Mouse (Mus musculus) naive thymus-derived CD4-positive, alpha-beta T cell, adult 2 months (primary cell): ENCODE measurements around the gene Sdk1.
"Not testable (repeated sequence)": the region's sequence is repeated elsewhere in the genome, so short reads cannot be mapped to it uniquely, and the experiment has no call there.

Experiments used
- DNase-seq: peaks from one replicate; pipeline ENCODE4 v3.0.0-alpha.2; 2011; ENCODE audit warnings: low read depth

The Sdk1 gene

DNA sequence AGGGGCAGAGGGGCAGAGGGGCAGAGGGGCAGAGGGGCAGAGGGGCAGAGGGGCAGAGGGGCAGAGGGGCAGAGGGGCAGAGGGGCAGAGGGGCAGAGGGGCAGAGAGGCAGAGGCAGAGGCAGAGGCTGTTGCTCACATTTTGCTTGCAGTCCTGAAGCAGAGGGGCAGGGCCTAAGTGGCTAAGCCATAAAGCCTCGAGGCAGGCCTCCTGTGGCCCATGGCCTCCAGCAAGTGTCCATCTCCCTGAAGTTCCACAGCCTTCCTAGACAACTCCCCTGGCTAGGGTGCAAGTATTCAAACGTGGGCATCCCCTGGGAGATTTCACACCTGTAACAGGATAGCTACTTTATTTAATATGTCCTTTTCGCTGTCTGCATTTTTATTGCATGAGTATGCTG is 395.8 kb downstream of the Sdk1 start:
- not testable (repeated sequence) for DNase-seq

DNA sequence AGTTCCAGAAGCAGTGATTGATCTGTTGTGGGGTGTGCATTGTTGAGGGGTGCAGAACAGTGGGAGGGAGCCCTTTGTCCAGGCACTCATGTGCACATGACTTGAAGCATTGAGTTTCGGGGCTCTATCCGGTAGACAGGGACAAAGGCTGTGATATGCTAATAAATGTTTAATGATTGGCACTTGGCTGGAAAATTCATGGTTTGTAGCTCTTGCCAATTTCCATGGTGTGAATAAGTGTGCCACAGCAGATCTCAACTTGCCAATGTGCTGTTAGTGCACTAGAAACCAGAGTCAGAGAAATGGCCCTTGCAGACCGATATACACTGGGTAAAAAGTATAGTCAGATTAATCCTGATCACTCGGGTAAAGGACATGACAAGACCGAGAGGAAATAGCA is 404.4 kb downstream of the Sdk1 start:
- DNase-seq, result no peak

DNA sequence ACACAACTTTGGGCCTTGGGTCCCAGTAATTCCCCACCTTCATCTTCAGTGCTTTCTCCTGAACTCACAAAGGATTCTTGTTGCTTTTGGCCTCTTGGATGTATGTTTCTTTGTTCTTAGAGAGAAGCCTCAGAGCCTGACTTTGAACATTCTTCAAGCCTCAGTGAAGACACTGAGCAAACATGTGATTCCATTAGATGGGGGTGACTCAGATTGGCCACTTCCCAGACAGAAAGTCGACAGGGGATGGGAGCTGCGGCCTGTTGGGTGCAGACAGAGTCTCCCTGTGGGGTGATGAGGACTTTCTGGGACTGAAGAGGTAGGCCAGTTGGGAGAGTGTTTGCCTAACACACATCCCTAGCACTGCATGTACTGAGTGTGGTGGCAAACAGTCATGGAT is 405.3 kb downstream of the Sdk1 start:
- no peak for DNase-seq

DNA sequence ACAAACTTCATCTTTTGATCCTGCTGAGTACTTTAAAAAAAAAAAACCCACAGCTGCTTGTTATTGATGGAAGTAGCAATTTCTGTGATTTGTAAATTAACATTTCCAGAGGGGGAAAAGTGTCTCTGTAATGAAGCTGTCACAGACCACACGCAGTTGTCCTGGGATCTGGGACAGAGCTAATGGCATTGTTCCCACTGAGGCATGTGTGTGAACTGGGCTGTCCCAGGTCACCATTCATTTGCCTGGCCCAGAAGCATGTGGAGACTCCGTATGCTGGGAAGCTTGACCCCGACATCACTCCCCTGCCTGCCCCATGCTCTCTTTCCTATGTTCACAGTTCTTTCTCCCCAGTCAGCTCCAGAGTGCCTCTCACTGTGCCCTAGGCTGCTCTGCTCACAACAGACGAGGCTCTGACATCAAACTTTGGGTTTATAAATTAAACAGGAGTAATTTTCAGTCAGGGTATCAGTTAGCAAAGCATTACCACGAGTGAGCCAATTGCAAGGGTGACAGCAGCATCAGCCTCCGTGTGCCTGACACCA is 408.6 kb downstream of the Sdk1 start:
- no peak for DNase-seq

DNA sequence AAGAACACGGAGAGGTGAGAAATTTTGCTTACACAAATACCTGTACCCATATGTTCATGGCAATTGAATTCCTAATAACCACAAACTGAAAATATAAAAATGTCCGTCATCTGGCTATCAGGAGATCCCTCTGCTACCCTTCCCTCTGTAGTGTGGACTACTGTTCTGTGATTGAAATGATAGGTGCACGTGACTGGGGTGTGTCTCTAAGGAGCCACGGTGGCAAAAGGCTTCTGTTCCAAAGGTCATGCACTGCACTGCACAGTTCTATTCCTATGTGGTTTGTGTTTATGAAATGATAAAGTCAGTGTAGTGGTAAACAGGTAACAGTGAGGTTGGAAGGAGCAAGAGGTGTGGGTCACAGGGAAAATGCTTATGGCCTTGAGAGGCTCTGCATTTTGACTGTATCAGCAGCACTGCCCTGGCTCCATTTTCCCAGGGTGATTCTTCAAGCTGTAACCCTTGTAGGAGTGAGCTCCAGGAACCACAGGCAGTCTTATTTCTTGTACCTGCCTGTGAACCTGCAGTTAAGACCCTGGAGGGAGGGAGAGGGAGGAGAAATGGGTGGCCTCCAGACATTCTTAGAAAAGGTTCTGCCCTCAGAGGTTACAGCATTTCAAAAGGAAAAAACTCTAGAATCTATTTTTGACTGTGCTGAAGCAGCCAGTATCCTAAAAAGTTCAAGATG is 410.5 kb downstream of the Sdk1 start:
- no peak for DNase-seq

DNA sequence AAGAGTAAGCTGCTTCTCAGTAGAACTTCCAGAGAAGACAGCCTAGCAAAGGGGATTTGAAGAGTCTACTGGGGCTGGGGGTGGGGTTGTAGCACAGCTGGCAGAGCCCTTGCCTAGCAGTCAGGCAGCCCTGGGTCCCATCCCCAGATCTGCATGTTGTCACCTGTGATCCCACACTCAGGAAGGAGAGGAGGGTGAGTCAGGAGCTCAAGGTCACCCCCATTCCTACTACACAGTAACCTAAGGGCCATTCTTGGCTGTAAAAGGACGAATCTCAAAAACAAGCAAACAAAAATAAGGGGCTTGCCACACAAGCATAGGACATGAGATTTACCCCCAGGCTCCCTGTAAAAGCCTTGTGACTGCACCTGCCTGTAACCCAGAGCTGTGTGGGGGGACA is 435.1 kb downstream of the Sdk1 start:
- DNase-seq, result no peak

DNA sequence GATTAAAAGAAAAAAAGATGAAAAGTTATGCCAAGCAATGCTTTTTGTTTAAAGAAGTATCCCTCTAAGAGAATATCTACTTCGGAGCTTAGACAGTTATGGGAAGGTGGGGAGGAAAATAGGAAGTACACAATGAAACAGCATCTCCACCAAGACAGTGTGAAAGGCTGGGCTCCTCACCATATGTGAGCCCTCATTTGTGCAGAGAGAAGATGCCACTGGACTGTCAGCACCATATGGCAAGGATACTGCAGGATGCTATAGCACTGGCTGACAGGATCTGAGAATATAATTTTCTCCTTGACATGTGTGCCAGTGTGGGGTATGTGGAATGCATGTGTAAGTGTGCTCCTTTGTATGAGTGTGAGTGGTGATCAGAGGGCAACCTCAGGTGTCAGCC is 435.7 kb downstream of the Sdk1 start:
- DNase-seq, result no peak

DNA sequence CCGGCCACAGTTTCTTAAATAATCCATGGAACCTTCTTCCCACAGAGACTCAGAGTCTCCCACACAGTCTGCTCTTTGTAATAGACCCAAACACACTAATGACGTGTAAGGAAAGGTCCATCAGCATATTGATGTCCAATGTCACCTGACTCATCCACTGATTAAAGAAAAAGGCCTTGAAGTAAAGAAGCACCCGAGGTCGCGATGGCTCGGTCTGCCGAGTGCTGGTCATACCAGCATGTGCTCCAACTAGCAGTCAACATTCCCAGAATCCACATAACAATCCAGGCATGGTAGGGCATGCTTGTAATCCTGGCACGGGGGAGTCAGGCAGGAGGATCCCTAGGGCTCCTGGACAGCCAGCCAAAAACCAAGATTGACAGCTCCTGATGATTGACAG is 436.6 kb downstream of the Sdk1 start:
- no peak for DNase-seq

DNA sequence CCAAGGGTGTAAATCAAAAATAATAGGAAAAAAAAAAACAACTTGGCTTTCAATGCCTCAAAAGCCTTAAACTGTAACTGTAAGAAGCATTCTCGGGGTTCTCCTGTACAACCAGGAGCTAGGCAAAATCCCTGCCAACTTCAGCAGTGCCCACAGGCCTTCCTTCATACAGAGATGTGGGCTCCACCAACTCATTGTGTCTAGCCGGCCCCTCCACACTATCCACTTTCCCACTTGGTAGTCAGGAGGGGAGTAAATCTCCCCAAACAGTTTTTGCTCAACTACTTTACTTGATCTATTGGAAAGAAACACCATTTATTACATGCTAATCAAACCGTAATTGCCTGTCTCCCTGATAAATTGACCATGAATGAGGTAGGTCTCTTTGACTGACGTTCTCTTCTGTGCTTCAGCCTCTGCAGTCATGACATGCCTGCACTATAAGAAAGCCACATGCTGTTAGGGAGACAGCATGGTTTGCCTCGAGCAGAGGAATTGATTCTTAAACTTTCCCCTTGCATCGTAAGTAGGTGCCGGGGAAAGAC is 445.7 kb downstream of the Sdk1 start:
- DNase-seq, result no peak

DNA sequence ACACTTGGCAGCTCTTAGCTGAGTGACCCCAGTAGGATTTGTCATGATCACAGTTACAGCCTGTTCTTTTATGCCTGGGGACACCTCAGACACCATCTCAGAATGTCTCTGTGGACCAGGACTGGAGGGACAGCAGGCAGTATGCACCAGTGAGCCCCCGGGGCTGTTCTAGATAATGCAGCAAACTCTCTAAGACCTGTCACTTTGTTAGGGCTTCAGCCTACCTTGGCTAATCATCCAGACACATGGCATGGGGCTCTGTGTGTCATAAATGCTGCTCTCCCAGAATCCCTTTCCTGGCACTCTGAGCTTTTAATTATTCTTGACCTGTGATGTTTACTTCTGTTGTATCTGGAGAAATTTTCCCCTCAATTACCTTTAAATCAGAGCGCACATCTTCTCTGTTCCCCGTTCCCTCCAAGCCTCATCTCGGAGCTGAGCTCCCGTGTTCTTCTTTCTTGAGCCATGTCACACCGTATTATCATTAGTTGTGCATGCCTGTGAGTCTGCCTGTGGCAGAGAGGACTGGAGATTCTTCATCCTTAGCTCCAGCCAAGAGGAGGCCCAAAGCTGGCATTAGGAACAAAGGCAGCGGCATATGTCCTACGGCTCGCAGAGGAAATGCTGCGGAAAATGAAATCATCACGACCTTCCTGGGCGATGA is 448.3 kb downstream of the Sdk1 start:
- DNase-seq, result no peak

DNA sequence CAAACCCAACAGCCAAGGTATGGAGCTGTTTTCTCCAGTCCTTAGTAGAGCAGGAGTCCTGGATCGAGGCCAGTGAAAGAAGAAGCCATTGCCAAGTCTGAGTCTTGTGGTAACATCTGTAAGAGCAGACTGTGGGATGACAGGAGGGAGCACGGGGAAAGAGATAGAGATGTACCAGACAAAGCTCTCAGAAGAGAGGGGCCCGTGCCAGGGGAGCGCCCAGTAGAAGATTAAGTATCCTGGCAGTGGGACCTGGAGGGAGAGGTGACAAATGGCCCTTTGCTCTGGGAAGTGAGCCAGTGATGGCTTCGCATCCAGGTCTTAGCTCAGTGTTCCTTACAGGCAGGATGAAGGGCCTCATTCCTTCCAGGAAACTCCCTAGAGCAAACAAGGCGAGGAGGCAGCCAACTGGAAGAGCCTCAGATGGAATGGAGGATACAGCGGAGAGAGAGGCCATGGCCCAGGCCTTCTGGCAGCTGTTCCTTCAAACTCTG is 450.2 kb downstream of the Sdk1 start:
- no peak for DNase-seq

DNA sequence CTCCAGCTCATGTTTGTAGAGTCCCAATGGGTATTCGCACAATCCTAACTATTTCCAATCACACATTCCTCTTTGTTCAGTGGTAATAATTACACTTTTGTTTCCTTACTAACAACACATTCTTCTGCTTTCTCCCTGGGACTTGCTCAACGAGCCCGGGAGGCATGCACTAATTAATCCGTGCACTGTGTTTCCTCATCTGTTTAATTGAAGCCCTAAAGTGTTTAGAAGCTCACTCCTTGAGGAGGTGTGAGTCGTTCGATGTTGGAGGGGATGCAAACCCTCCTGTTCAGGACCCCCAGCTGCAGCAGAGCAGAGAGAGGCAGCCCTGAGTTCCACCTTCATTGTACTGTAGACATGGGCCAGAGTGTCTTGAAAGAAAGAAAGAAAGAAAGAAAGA is 452.4 kb downstream of the Sdk1 start:
- no peak for DNase-seq

DNA sequence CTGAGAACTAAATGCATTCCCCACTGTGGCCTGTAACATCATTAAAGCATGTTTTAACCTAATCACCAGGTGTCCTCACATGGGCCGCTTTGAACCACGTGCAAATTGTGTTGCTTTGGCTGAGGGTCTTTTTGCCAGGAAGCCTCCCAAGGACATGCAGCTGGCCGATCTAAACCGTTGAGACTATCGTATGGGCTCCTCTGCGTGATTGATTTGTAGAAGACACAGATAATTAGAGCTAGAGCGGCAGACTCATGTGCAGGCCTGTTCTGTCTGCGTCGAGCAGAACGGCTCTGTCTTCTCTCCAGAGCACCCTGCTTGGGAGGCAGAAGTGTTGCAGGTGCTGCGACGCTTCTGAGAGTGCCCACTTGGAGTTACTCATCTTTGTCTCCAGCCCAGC is 453.6 kb downstream of the Sdk1 start:
- no peak for DNase-seq

DNA sequence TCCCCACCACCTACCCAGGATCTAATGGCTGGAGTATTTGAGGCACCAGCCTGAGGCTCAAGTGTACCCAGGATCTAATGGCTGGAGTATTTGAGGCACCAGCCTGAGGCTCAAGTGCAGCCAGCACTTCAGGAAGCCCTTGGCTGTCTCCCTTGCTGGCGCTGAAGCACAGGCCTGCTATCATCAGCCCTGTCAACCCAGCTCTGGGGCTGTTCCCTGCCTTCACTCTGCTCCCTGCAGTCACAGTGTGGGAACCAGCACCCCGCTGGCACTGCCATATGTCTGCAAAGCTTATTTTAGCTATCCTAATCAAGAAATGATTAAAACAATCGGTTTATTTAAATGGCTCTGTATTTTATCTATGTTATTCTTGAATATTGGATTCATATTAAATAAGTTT is 457.1 kb downstream of the Sdk1 start:
- DNase-seq, result no peak

DNA sequence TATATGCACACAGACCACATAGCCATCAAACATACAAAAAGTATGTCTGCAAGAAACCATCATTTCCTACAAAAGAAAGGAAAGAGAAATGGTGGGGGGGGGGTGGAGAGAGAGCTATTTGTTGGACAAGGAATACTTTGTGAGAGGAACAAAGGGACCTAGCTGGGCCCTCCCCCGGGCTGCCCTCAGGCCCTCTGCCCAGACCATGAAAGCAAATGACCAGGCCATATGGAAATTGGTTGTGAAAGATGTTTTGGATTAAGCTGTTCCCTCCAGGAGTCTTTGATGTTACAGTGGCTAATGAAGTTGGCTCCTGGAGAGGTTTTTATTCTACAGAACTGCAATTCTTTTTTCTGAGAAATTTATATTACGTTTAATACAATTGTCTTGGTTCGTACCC is 479.5 kb downstream of the Sdk1 start:
- no peak for DNase-seq

DNA sequence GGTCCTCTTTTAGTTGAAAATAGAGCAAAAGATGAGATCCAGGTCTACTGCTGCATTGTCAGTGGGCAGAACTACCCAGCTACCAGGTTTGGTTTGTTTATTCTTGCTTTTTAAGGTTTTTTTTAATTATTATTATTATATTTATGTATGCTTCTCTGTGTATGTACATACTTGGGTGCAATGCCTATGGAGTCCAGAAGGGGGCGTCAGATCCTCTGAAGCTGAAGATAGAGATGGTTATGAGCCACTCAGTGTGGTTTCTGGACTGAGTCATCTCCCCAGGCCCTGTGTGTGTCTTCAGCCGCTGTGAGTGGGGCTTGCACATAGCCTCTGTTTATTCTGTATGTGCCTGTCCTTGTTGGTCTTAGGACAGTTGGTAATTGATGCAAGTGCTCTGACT is 486.7 kb downstream of the Sdk1 start:
- no peak for DNase-seq

DNA sequence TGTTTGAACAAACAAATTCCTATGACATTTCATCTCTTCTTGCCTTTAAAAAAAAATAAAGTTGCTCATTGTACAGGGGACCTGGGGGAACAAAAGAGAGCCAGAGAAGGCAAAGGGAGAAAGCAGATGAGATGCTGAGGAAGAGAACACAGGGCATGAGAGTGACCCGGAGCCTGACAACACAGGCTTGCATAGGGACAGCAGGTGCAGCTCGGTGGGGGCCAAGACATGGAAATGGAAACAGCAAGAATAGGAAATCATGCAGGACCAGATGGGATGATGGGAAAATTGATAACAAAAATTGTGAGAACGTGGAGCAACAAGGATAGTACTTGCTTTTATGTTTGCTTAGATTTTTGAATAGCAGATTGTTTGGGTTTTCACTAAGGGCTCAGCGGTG is 488.7 kb downstream of the Sdk1 start:
- DNase-seq, result no peak

DNA sequence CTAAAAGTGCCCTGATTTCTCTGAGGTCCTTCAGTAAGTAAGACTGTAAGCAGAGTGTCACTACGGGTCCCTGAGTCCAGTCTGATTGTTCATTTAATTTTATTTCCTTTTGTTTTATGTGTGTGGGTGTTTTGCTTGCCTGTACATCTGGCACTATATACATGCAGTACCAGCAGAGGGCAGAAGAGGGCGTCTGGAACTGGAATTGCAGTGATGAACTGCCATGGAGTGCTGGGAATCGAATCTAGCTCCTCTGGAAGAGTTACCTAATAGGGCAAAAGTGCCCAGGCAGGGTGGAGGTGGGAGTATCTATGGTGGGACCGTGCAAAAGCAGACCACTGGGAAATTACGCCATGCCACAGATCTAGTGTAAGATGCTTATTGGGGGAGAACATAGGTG is 497.4 kb downstream of the Sdk1 start:
- DNase-seq, result peak; percentile 5

DNA sequence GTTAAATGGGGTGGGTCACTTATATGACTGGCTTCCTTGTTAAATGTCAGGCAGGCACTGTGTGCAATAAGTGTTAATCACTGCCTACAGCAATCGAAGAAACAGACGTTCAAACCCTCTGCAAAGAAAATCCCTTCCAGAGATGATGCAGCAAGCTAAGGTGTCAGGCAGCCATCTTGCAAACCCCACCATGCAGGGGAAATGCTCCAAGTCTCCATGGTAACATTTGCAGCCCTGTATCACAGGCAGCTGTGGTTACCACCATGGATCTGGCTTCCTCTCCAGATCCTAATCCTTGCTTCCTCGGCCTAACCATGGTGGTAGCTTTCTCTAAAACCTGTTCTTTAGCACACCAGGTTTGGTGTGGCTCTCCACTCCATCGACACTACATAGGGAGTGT is 507.5 kb downstream of the Sdk1 start:
- no peak for DNase-seq

DNA sequence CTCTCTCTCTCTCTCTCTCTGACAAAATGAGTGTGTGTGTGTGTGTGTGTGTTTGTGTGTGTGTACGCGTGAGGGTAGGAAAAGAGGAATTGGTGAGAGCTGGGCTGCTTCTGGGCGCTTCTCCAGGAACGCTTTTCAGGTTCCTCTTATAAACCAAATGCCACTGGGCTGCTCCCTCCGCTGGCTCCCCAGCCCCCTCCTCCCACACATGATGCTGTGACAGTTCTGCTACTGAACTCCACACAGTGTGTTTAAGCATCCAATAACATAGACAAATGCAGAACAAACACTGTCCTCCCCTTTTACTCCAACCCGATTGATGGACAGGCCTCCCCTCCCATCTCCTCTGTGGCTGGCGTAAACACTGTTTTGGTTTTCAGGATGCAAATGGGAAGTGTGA is 513.0 kb downstream of the Sdk1 start:
- DNase-seq, result no peak

DNA sequence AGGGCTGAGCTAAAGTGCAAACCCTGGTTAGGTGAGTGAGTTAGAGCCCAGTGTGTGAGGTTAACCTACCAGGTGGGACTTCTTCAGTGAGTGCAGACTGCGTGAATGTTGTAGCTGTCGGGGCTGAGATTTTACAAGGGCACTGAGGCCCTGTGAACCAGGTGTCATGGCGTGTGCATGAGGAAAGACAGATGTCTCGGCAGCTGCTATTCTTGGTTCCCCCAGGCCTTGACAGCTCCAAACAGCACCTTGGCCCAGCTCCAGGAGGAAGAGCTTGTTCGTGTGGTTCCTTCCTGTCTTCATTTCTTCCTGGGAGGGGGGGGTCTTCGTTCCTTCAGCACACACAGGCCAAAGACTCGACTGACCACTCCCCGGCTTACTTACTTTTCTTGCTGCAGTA is 517.6 kb downstream of the Sdk1 start:
- DNase-seq, result no peak

DNA sequence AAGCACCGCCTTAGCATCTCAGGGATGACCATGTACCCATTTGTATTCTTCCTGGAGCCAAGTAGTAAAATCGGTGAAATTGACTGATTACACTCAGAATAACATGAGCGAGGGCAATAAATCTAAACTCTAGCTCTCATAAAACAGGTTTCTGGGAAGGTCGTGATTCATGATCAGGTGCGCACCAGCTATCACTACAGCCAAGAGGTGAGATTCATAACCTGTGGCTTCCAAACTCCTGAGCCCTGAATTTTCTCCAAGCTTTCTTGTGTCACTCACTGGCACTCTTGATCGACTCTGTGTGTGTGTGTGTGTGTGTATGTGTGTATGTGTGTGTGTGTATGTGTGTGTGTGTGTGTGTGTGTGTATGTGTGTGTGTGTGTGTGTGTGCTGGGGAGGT is 522.8 kb downstream of the Sdk1 start:
- no peak for DNase-seq

DNA sequence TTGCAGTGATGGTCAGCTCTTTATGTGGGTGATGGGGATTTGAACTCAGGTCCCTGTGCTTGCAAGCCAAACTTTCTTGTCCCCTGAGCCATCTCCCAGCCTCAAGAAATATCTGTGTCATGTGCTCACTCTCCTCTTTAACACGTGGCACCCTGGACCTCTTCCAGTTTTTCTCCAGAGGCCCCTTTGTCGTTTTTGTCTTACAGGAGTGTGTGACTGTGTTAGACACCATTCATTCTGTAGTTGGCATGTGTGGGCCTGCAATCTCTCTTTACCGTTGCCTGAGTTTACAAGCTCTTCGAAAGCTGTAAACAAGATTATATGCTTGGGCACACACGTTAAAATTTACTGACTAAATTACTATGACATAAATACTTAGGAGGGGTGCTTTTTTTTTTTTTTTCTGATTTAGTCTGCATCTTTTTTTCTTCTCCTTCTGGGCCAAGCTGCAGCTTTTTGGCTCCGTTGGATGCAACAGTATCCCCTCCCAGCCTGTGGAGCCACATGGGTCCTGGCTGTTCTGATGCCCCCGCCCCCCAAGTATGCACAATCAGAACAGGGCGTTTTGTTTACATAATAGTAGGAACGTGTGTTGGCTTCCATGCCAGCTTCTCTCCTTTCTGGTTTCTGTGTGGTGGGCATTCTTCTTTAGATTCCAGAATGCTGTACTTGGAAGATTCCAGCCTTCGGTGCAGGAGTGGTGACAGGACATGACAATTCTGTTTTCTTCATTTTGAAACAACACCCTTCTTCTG is 527.6 kb downstream of the Sdk1 start:
- DNase-seq, result no peak
